Mouse (Mus musculus) thymus, postnatal 4 days (tissue): ENCODE measurements around the gene Gm14151.
"Not testable (repeated sequence)": the region's sequence is repeated elsewhere in the genome, so short reads cannot be mapped to it uniquely, and the experiment has no call there.

Experiments used
- DNase-seq: peaks from one replicate; pipeline ENCODE4 v3.0.0; 2021

Gene Gm14151

DNA sequence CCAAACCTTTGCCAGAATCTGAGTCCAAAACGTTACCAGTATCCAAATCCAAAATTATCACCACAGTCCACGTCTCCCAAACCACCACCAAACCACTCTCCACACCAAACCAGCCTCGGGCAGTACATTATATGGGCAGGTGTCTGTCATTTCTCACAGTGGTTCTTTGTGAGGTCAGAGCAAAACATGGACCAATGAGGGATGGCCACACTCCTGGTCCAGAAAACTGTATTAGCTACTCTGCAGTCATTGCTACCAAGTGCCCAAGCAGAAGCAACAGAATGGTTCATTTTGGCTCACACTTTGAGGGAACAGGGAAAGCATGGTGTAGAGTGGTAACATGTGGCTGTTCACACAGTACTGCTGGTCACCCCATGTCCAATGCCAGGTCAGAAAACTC, at the start of gene Gm14151:
Gene Gm14151 (minus strand): TSS at position 101 of the 400 bp plus-strand sequence.
- DNase-seq = not testable (repeated sequence)

DNA sequence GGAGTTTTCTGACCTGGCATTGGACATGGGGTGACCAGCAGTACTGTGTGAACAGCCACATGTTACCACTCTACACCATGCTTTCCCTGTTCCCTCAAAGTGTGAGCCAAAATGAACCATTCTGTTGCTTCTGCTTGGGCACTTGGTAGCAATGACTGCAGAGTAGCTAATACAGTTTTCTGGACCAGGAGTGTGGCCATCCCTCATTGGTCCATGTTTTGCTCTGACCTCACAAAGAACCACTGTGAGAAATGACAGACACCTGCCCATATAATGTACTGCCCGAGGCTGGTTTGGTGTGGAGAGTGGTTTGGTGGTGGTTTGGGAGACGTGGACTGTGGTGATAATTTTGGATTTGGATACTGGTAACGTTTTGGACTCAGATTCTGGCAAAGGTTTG, 5.8 kb upstream of the Gm14151 start, which contains the start of gene Gm14147:
Gene Gm14147 (plus strand): TSS at position 301 of the 400 bp plus-strand sequence.
- DNase-seq = not testable (repeated sequence)

GRCm38 (mm10) chr2:151056637-151057036, 35.5 kb downstream of the Gm14151 start:
- no peak for DNase-seq

DNA sequence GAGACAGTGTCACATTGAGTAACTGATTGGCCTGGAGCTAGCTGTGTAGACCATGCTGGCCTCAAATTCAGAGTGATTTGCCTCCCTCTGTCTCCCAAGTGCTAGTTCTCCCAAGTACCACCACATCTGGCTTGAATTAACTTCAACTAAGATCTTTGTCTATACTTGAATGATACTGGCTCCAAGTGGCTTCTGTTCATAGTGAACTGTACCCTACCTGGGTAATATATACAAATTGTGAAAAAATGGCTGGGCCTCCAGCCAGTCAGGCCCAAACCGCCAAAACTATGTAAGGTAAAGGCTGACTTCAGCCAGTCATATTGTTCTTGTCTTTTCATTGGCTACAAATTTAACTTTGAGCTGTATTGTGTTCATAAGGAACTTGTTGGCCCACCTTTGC, 51.7 kb downstream of the Gm14151 start:
- no peak for DNase-seq

DNA sequence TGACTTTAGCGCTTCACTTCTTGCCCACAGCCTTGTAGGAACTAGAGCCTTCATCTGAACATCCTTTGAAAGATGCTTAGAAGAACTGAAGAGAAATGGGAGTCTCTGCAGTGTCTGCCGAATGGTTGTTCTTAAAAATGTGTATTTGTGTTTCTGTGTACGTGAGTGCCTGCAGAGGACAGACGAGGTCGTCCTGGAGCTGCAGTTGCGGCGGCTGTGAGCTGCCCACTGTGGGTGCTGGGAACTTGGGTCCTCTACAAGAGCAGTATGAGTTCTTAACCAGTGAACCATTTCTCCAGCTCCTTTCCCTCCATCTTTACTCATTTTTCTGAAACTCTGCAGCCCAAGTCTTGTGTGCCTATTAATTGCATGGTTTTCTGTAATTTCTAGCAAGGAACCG, 52.4 kb downstream of the Gm14151 start:
- DNase-seq = peak; percentile 19

GRCm38 (mm10) chr2:151039232-151039695, 52.9 kb downstream of the Gm14151 start, which contains the start of the genes Ninl and Nanp:
Ninl (minus strand) TSS chr2:151039382.
Nanp (minus strand) TSS chr2:151039398.
- DNase-seq = peak; percentile 95

DNA sequence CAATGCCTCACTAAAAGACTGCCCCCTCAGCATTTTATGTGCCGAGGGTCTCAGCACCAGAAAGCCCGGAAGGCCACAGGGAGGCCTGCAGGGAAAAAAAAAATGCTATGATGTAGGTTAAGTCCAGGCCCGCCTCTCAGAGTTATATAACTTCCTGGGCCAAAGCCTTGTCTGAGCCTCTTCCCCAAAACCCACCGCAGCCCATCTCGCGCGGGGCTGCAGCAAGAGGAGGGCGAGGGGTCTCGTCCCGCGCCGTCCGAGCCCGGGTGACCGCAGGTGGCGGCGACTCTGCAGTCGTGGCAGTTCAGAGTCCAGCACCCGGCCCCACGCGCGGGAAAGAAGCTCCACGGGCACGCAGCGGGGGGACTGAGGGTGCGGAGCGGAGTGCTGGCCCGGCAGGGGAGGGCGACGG, 53.3 kb downstream of the Gm14151 start:
- DNase-seq = no peak

- peak; percentile 10 for DNase-seq
Observed at GRCm38 (mm10) chr2:151037876-151038552, 54.1 kb downstream of the Gm14151 start.

DNA sequence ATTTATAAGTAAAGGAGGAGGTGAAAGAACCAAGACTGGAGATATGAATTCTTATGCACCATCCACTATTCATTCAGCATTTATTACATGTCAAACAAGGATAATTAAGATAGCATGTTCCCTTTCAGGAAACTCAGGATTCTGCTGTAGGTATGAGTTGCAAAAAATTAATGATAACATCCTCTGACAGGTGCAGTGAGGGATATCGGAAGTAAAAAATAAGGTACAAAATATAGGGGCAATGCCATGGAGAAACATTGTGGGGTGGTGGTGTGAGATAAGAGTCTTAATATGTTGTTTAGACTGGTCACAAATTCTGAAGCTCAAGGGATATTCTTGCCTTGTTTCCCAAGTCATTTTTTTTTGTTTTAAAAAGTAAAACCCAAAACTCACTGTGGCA, 54.9 kb downstream of the Gm14151 start:
- DNase-seq = no peak
